Comparison of ENCODE assay signal across 23 mouse cellular contexts in genomic region chr8:80572417-80573061, GRCm38 (mm10). TPM values are rescaled to one million over a fixed set of nuclear protein-coding genes. Genes with fewer than 3 reads are reported as not detected.
A peak's percentile ranks its signal among the peaks of the same experiment; 100 is the strongest.
DNase-seq lines count a peak whose midpoint lies in the region; ATAC-seq lines count a peak whose summit lies in the region.
"Had no signal": no experiment of that assay in that cellular context is flagged by ENCODE, and none has a peak within 500 bp of the region (broad histone marks: within the 10 kb centered on the region; RNA-seq: fewer than 3 reads in every experiment).

No protein-coding gene starts in this region.

- H3K9ac ChIP-seq in forebrain, embryonic 14.5 days (ENCODE audit: low read length): no peak overlapping the region
- no peak overlapping the region for H3K9ac ChIP-seq in forebrain, embryonic 11.5 days (ENCODE audit: low read length)
- H3K9ac ChIP-seq in hindbrain, embryonic 13.5 days: no peak overlapping the region
- H3K9ac ChIP-seq in hindbrain, embryonic 16.5 days (ENCODE audit: low read depth, low read length): no peak overlapping the region
- H3K9ac ChIP-seq in neural tube, embryonic 15.5 days (replicated peaks): no peak overlapping the region
- H3K9ac ChIP-seq: limb, embryonic 13.5 days; liver, embryonic 12.5 days; midbrain, embryonic 12.5 days had no signal

- ATAC-seq in forebrain, embryonic 14.5 days: no peak
- ATAC-seq in forebrain, embryonic 11.5 days (replicated peaks; ENCODE audit: low FRiP score): no peak
- ATAC-seq in hindbrain, embryonic 13.5 days (ENCODE audit: low FRiP score): peak; percentile 76
- peak; percentile 76 for ATAC-seq in hindbrain, embryonic 16.5 days
- ATAC-seq in neural tube, embryonic 15.5 days (ENCODE audit: low FRiP score): peak; percentile 82
- ATAC-seq: inflammation-experienced regulatory T-cells, adult 6 months; liver, embryonic 12.5 days had no signal

- H3K4me2 ChIP-seq in forebrain, embryonic 14.5 days (ENCODE audit: low read length): no peak overlapping the region
- no peak overlapping the region for H3K4me2 ChIP-seq in forebrain, embryonic 11.5 days (ENCODE audit: low read depth, low read length, severe bottlenecking)
- no peak overlapping the region for H3K4me2 ChIP-seq in hindbrain, embryonic 13.5 days
- no peak overlapping the region for H3K4me2 ChIP-seq in hindbrain, embryonic 16.5 days (ENCODE audit: low read length)
- H3K4me2 ChIP-seq in neural tube, embryonic 15.5 days: no peak overlapping the region
- H3K4me2 ChIP-seq: limb, embryonic 13.5 days; liver, embryonic 12.5 days; midbrain, embryonic 12.5 days had no signal

- WGBS in forebrain, embryonic 14.5 days: 33% methylated on average over 1 of the region's 1 CpGs
- 77% methylated on average over 1 of the region's 1 CpGs for WGBS in forebrain, embryonic 11.5 days
- WGBS in hindbrain, embryonic 13.5 days: 30% methylated on average over 1 of the region's 1 CpGs
- 62% methylated on average over 1 of the region's 1 CpGs for WGBS in hindbrain, embryonic 10.5 days
- 21% methylated on average over 1 of the region's 1 CpGs for WGBS in hindbrain, embryonic 16.5 days
- WGBS in neural tube, embryonic 15.5 days: 12% methylated on average over 1 of the region's 1 CpGs

- H3K36me3 ChIP-seq in forebrain, embryonic 14.5 days (ENCODE audit: control insufficient read depth, insufficient read depth, low read length): no peaks in the 10 kb centered on the region
- no peaks in the 10 kb centered on the region for H3K36me3 ChIP-seq in forebrain, embryonic 11.5 days (ENCODE audit: control insufficient read depth, insufficient read depth, low read length)
- H3K36me3 ChIP-seq in hindbrain, embryonic 13.5 days: no peaks in the 10 kb centered on the region
- H3K36me3 ChIP-seq in hindbrain, embryonic 10.5 days: no peaks in the 10 kb centered on the region
- H3K36me3 ChIP-seq in hindbrain, embryonic 16.5 days (ENCODE audit: control insufficient read depth, insufficient read depth, low read length): no peaks in the 10 kb centered on the region
- no peaks in the 10 kb centered on the region for H3K36me3 ChIP-seq in neural tube, embryonic 15.5 days
- H3K36me3 ChIP-seq: limb, embryonic 13.5 days; liver, embryonic 12.5 days; midbrain, embryonic 12.5 days had no signal

- no peak overlapping the region for H3K4me3 ChIP-seq in forebrain, embryonic 14.5 days (ENCODE audit: low read depth, low read length)
- no peak overlapping the region for H3K4me3 ChIP-seq in forebrain, embryonic 11.5 days (ENCODE audit: low read depth, low read length)
- H3K4me3 ChIP-seq in hindbrain, embryonic 13.5 days: no peak overlapping the region
- no peak overlapping the region for H3K4me3 ChIP-seq in hindbrain, embryonic 10.5 days
- H3K4me3 ChIP-seq in hindbrain, embryonic 16.5 days (ENCODE audit: low read length): no peak overlapping the region
- H3K4me3 ChIP-seq in neural tube, embryonic 15.5 days (replicated peaks): no peak overlapping the region
- H3K4me3 ChIP-seq: heart, adult 2 months; limb, embryonic 13.5 days; liver, embryonic 12.5 days; midbrain, embryonic 12.5 days had no signal

- H3K9me3 ChIP-seq in forebrain, embryonic 14.5 days (replicated peaks; ENCODE audit: control insufficient read depth, low read length): no peaks in the 10 kb centered on the region
- H3K9me3 ChIP-seq in forebrain, embryonic 11.5 days (ENCODE audit: control insufficient read depth, low read length): no peaks in the 10 kb centered on the region
- no peaks in the 10 kb centered on the region for H3K9me3 ChIP-seq in hindbrain, embryonic 13.5 days
- no peaks in the 10 kb centered on the region for H3K9me3 ChIP-seq in hindbrain, embryonic 10.5 days
- H3K9me3 ChIP-seq in hindbrain, embryonic 16.5 days (ENCODE audit: control insufficient read depth, low read length): no peaks in the 10 kb centered on the region
- H3K9me3 ChIP-seq in neural tube, embryonic 15.5 days (replicated peaks): no peaks in the 10 kb centered on the region
- H3K9me3 ChIP-seq: limb, embryonic 13.5 days; liver, embryonic 12.5 days; midbrain, embryonic 12.5 days had no signal

- no peak overlapping the region for H3K27ac ChIP-seq in forebrain, embryonic 14.5 days (ENCODE audit: low read depth, low read length)
- H3K27ac ChIP-seq in forebrain, embryonic 11.5 days (ENCODE audit: low read depth, low read length): no peak overlapping the region
- H3K27ac ChIP-seq in hindbrain, embryonic 13.5 days: no peak overlapping the region
- no peak overlapping the region for H3K27ac ChIP-seq in hindbrain, embryonic 10.5 days
- no peak overlapping the region for H3K27ac ChIP-seq in hindbrain, embryonic 16.5 days (ENCODE audit: low read depth, low read length)
- no peak overlapping the region for H3K27ac ChIP-seq in neural tube, embryonic 15.5 days (replicated peaks)
- H3K27ac ChIP-seq: heart, adult 2 months; limb, embryonic 13.5 days; liver, embryonic 12.5 days; midbrain, embryonic 12.5 days; stomach, postnatal 0 days had no signal

- H3K4me1 ChIP-seq in forebrain, embryonic 14.5 days (ENCODE audit: control insufficient read depth, insufficient read depth, low read length): no peaks in the 10 kb centered on the region
- H3K4me1 ChIP-seq in forebrain, embryonic 11.5 days (replicated peaks; ENCODE audit: control insufficient read depth, insufficient read depth, low read length): no peaks in the 10 kb centered on the region
- H3K4me1 ChIP-seq in hindbrain, embryonic 13.5 days (replicated peaks): no peaks in the 10 kb centered on the region
- H3K4me1 ChIP-seq in hindbrain, embryonic 10.5 days (replicated peaks): no peaks in the 10 kb centered on the region
- H3K4me1 ChIP-seq in hindbrain, embryonic 16.5 days (ENCODE audit: control insufficient read depth, insufficient read depth, low read depth, low read length): no peaks in the 10 kb centered on the region
- peaks cover 8% of the 10 kb centered on the region; the same call in 1 of the 2 replicates for H3K4me1 ChIP-seq in neural tube, embryonic 15.5 days
- H3K4me1 ChIP-seq: midbrain, embryonic 12.5 days had no signal

- no peaks in the 10 kb centered on the region for H3K27me3 ChIP-seq in forebrain, embryonic 14.5 days (replicated peaks; ENCODE audit: control insufficient read depth, insufficient read depth, low read length)
- no peaks in the 10 kb centered on the region for H3K27me3 ChIP-seq in forebrain, embryonic 11.5 days (ENCODE audit: control insufficient read depth, insufficient read depth, low read length)
- no peaks in the 10 kb centered on the region for H3K27me3 ChIP-seq in hindbrain, embryonic 13.5 days
- no peaks in the 10 kb centered on the region for H3K27me3 ChIP-seq in hindbrain, embryonic 10.5 days (ENCODE audit: insufficient read depth, poor library complexity, severe bottlenecking)
- no peaks in the 10 kb centered on the region for H3K27me3 ChIP-seq in hindbrain, embryonic 16.5 days (replicated peaks; ENCODE audit: control insufficient read depth, insufficient read depth, low read length)
- no peaks in the 10 kb centered on the region for H3K27me3 ChIP-seq in neural tube, embryonic 15.5 days (replicated peaks)
- H3K27me3 ChIP-seq: limb, embryonic 13.5 days; liver, embryonic 12.5 days; midbrain, embryonic 12.5 days had no signal

- DNase-seq in forebrain, embryonic 14.5 days (ENCODE audit: low spot score): peak; percentile 45
- DNase-seq in forebrain, embryonic 11.5 days (ENCODE audit: low spot score): no peak
- no peak for DNase-seq in hindbrain, embryonic 10.5 days (ENCODE audit: low spot score)
- DNase-seq in kidney, postnatal 14 days: no peak
- DNase-seq: adrenal gland, postnatal 10 days; cerebellum, adult 8-10 months; cerebellum, postnatal 36 days; gastrocnemius, postnatal 25 days; heart, adult 2 months; kidney, adult 18-20 months; kidney, postnatal 10 days; lung, adult 18-20 months; lung, postnatal 14 days; thymus, adult 2 months; thymus, postnatal 4 days had no signal

RNA-seq across cellular contexts. Expression of gene Frem3, which starts 38.3 kb away (rescaled TPM):
- polyA plus RNA-seq in forebrain, embryonic 14.5 days (2014; fragmentation: Nextera tagmentation; extraction: Ambion mirVana): 0.04 and 0.05 TPM in 2 replicates
- polyA plus RNA-seq in forebrain, embryonic 11.5 days (2014; fragmentation: Nextera tagmentation; extraction: Ambion mirVana): not detected in 2 replicates
- 0.05 TPM in 1 of 2 replicates, not detected in the other for polyA plus RNA-seq in hindbrain, embryonic 13.5 days (2015; fragmentation: Nextera tagmentation; extraction: Ambion mirVana)
- polyA plus RNA-seq in hindbrain, embryonic 10.5 days (2016; fragmentation: Nextera tagmentation; extraction: Ambion mirVana): 0.02 and 0.03 TPM in 2 replicates
- polyA plus RNA-seq in hindbrain, embryonic 16.5 days (2015; fragmentation: Nextera tagmentation; extraction: Ambion mirVana): 0.09 and 0.16 TPM in 2 replicates
- 0.37 and 0.47 TPM in 2 replicates for polyA plus RNA-seq in neural tube, embryonic 15.5 days (2015; fragmentation: Nextera tagmentation; extraction: Ambion mirVana)
- polyA plus RNA-seq: heart, adult 2 months; inflammation-experienced regulatory T-cells, adult 6 months; midbrain, embryonic 12.5 days had no signal

Comparison
In these comparisons a context has a peak if more than half of its experiments do, and no peak if none do; other contexts are left out.
1. ATAC-seq: peak in hindbrain, embryonic 13.5 days (single experiment), hindbrain, embryonic 16.5 days (single experiment) and neural tube, embryonic 15.5 days (single experiment); none in forebrain, embryonic 14.5 days (single experiment) and forebrain, embryonic 11.5 days (single experiment).